Mouse (Mus musculus): ENCODE measurements around the gene Uba3. TPM values are rescaled to one million over a fixed set of nuclear protein-coding genes. Genes with fewer than 3 reads are reported as not detected.

Uba3 gene
- polyA plus RNA-seq, 1 experiment, result 38.7 TPM

GRCm38 (mm10) chr6:97227067-97227847, 21.8 kb upstream of the Uba3 start:
- peaks cover 17% of the 10 kb centered on the region for H3K4me1 ChIP-seq (ENCODE audit: control insufficient read depth, insufficient read depth, low read length)
- TF ChIP-seq POLR2A (IDR thresholded peaks at IDR 0.05; ENCODE audit: borderline replicate concordance, low read depth, low read length) (no peak), CTCF (IDR thresholded peaks at IDR 0.05; ENCODE audit: low read depth, low read length) (no peak)
- no peak overlapping the region for H3K27ac ChIP-seq (ENCODE audit: insufficient read depth, low read depth, low read length)
- no peak overlapping the region for H3K4me3 ChIP-seq (ENCODE audit: insufficient read depth, low read length)

GRCm38 (mm10) chr6:97226083-97226491, 20.6 kb upstream of the Uba3 start:
- TF ChIP-seq CTCF (IDR thresholded peaks at IDR 0.05; ENCODE audit: low read depth, low read length) (no peak), POLR2A (IDR thresholded peaks at IDR 0.05; ENCODE audit: borderline replicate concordance, low read depth, low read length) (no peak)

GRCm38 (mm10) chr6:97224505-97224904, 19.1 kb upstream of the Uba3 start:
- no peak overlapping the region for H3K27ac ChIP-seq (ENCODE audit: insufficient read depth, low read depth, low read length)
- TF ChIP-seq POLR2A (IDR thresholded peaks at IDR 0.05; ENCODE audit: borderline replicate concordance, low read depth, low read length) (no peak), CTCF (IDR thresholded peaks at IDR 0.05; ENCODE audit: low read depth, low read length) (no peak)
- no peak overlapping the region for H3K4me3 ChIP-seq (ENCODE audit: insufficient read depth, low read length)
- H3K4me1 ChIP-seq (ENCODE audit: control insufficient read depth, insufficient read depth, low read length), result peaks cover 37% of the 10 kb centered on the region

More at GRCm38 (mm10) chr6:97226083-97226491, 20.6 kb upstream of the Uba3 start:
- Histone ChIP-seq H3K4me1 (ENCODE audit: control insufficient read depth, insufficient read depth, low read length) (peaks cover 28% of the 10 kb centered on the region), H3K4me3 (ENCODE audit: insufficient read depth, low read length) (no peak overlapping the region), H3K27ac (ENCODE audit: insufficient read depth, low read depth, low read length) (no peak overlapping the region)

- Histone ChIP-seq H3K27ac (ENCODE audit: insufficient read depth, low read depth, low read length) (peak overlapping the region; percentile 93), H3K4me3 (ENCODE audit: insufficient read depth, low read length) (peak overlapping the region; percentile 12)
These were observed 18.1 kb upstream of the Uba3 start for GRCm38 (mm10) chr6:97223566-97223965.

GRCm38 (mm10) chr6:97222931-97223467, 17.6 kb upstream of the Uba3 start:
- Histone ChIP-seq H3K4me1 (ENCODE audit: control insufficient read depth, insufficient read depth, low read length) (peaks cover 40% of the 10 kb centered on the region), H3K4me3 (ENCODE audit: insufficient read depth, low read length) (peak overlapping the region; percentile 38), H3K27ac (ENCODE audit: insufficient read depth, low read depth, low read length) (peak overlapping the region; percentile 93)
- TF ChIP-seq POLR2A (IDR thresholded peaks at IDR 0.05; ENCODE audit: borderline replicate concordance, low read depth, low read length) (no peak), CTCF (IDR thresholded peaks at IDR 0.05; ENCODE audit: low read depth, low read length) (no peak)

More at GRCm38 (mm10) chr6:97223566-97223965, 18.1 kb upstream of the Uba3 start:
- TF ChIP-seq POLR2A (IDR thresholded peaks at IDR 0.05; ENCODE audit: borderline replicate concordance, low read depth, low read length) (no peak), CTCF (IDR thresholded peaks at IDR 0.05; ENCODE audit: low read depth, low read length) (no peak)
- peaks cover 39% of the 10 kb centered on the region for H3K4me1 ChIP-seq (ENCODE audit: control insufficient read depth, insufficient read depth, low read length)

- Histone ChIP-seq H3K4me1 (ENCODE audit: control insufficient read depth, insufficient read depth, low read length) (peaks cover 40% of the 10 kb centered on the region), H3K4me3 (ENCODE audit: insufficient read depth, low read length) (peak overlapping the region; percentile 38), H3K27ac (ENCODE audit: insufficient read depth, low read depth, low read length) (peak overlapping the region; percentile 93)
- no peak for TF ChIP-seq CTCF (IDR thresholded peaks at IDR 0.05; ENCODE audit: low read depth, low read length)
- no peak for TF ChIP-seq POLR2A (IDR thresholded peaks at IDR 0.05; ENCODE audit: borderline replicate concordance, low read depth, low read length)
These were observed 16.9 kb upstream of the Uba3 start for GRCm38 (mm10) chr6:97222321-97222720.

- H3K4me3 ChIP-seq (ENCODE audit: insufficient read depth, low read length), result peak overlapping the region; percentile 38; the same call in 1 of the 2 replicates
- peak overlapping the region; percentile 93 for H3K27ac ChIP-seq (ENCODE audit: insufficient read depth, low read depth, low read length)
- TF ChIP-seq CTCF (IDR thresholded peaks at IDR 0.05; ENCODE audit: low read depth, low read length) (no peak), POLR2A (IDR thresholded peaks at IDR 0.05; ENCODE audit: borderline replicate concordance, low read depth, low read length) (no peak)
- peaks cover 43% of the 10 kb centered on the region for H3K4me1 ChIP-seq (ENCODE audit: control insufficient read depth, insufficient read depth, low read length)
These were observed 16.0 kb upstream of the Uba3 start for GRCm38 (mm10) chr6:97221205-97222025.

GRCm38 (mm10) chr6:97220672-97221071, 15.2 kb upstream of the Uba3 start:
- Histone ChIP-seq H3K4me3 (ENCODE audit: insufficient read depth, low read length) (no peak overlapping the region), H3K27ac (ENCODE audit: insufficient read depth, low read depth, low read length) (no peak overlapping the region), H3K4me1 (ENCODE audit: control insufficient read depth, insufficient read depth, low read length) (peaks cover 49% of the 10 kb centered on the region)
- TF ChIP-seq CTCF (IDR thresholded peaks at IDR 0.05; ENCODE audit: low read depth, low read length), result no peak

- no peak for TF ChIP-seq POLR2A (IDR thresholded peaks at IDR 0.05; ENCODE audit: borderline replicate concordance, low read depth, low read length)
- TF ChIP-seq CTCF (IDR thresholded peaks at IDR 0.05; ENCODE audit: low read depth, low read length), result no peak
- Histone ChIP-seq H3K27ac (ENCODE audit: insufficient read depth, low read depth, low read length) (no peak overlapping the region), H3K4me3 (ENCODE audit: insufficient read depth, low read length) (no peak overlapping the region), H3K4me1 (ENCODE audit: control insufficient read depth, insufficient read depth, low read length) (peaks cover 43% of the 10 kb centered on the region)
These were observed 10.8 kb upstream of the Uba3 start for GRCm38 (mm10) chr6:97216154-97216821.
